Mouse (Mus musculus) spleen, postnatal 36 days (tissue): ENCODE results near the gene Ergic1.

ENCODE experiments used
- DNase-seq, 2 experiments: peaks; one replicate each; pipeline ENCODE4 v3.0.0; 2022; ENCODE audit warnings: low spot score in 2 of 2, mixed read lengths in 1 of 2

Ergic1 gene

GRCm38 (mm10) chr17:26561290-26561640 lies at the start of gene Ergic1:
Ergic1 (plus strand) TSS chr17:26561489.
- peak; percentile 89 to 90 for DNase-seq

GRCm38 (mm10) chr17:26511816-26512774 lies 49.2 kb upstream of the Ergic1 start:
- DNase-seq = no peak

- DNase-seq = no peak
Measured at GRCm38 (mm10) chr17:26512961-26513360, 48.3 kb upstream of the Ergic1 start.

GRCm38 (mm10) chr17:26513459-26514290 lies 47.6 kb upstream of the Ergic1 start:
- no peak for DNase-seq

GRCm38 (mm10) chr17:26514581-26515030 lies 46.7 kb upstream of the Ergic1 start:
- DNase-seq = peak in 1 of 2 experiments; percentile 73

- no peak for DNase-seq
Measured at GRCm38 (mm10) chr17:26515675-26516074, 45.6 kb upstream of the Ergic1 start.

- DNase-seq = no peak
Measured at GRCm38 (mm10) chr17:26518306-26518705, 43.0 kb upstream of the Ergic1 start.

- DNase-seq = no peak
Measured at GRCm38 (mm10) chr17:26522711-26523110, 38.6 kb upstream of the Ergic1 start.

- no peak for DNase-seq
Measured at GRCm38 (mm10) chr17:26524316-26524715, 37.0 kb upstream of the Ergic1 start.

GRCm38 (mm10) chr17:26524801-26525200 lies 36.5 kb upstream of the Ergic1 start:
- no peak for DNase-seq

GRCm38 (mm10) chr17:26525316-26525715 lies 36.0 kb upstream of the Ergic1 start:
- no peak for DNase-seq

GRCm38 (mm10) chr17:26527291-26527690 lies 34.0 kb upstream of the Ergic1 start:
- no peak for DNase-seq

GRCm38 (mm10) chr17:26528751-26529150 lies 32.5 kb upstream of the Ergic1 start:
- DNase-seq = no peak

GRCm38 (mm10) chr17:26529791-26530241 lies 31.5 kb upstream of the Ergic1 start:
- no peak for DNase-seq

- DNase-seq = no peak
Measured at GRCm38 (mm10) chr17:26530590-26531081, 30.7 kb upstream of the Ergic1 start.

GRCm38 (mm10) chr17:26531395-26532027 lies 29.8 kb upstream of the Ergic1 start:
- DNase-seq = peak; percentile 45 to 47

GRCm38 (mm10) chr17:26532476-26533045 lies 28.7 kb upstream of the Ergic1 start:
- DNase-seq = peak; percentile 52 to 64

- peak in 1 of 2 experiments; percentile 56 for DNase-seq
Measured at GRCm38 (mm10) chr17:26533871-26534372, 27.4 kb upstream of the Ergic1 start.

GRCm38 (mm10) chr17:26534695-26535094 lies 26.6 kb upstream of the Ergic1 start:
- no peak for DNase-seq

GRCm38 (mm10) chr17:26535251-26536136 lies 25.8 kb upstream of the Ergic1 start:
- DNase-seq = peak; percentile 47 to 53
